Mouse (Mus musculus) right cerebral cortex, postnatal 4 days (tissue): Measurements from ENCODE around the gene Slc35e3.
A peak's percentile ranks its signal among the peaks of the same experiment; 100 is the strongest.
"Not testable (repeated sequence)": the region's sequence is repeated elsewhere in the genome, so short reads cannot be mapped to it uniquely, and the experiment has no call there.

Experiments
- DNase-seq: peaks from one replicate; pipeline ENCODE4 v3.0.0-alpha.2; 2022

The Slc35e3 gene

GRCm38 (mm10) chr10:117731244-117732101 is 14.7 kb downstream of the Slc35e3 start:
- no peak for DNase-seq

DNA sequence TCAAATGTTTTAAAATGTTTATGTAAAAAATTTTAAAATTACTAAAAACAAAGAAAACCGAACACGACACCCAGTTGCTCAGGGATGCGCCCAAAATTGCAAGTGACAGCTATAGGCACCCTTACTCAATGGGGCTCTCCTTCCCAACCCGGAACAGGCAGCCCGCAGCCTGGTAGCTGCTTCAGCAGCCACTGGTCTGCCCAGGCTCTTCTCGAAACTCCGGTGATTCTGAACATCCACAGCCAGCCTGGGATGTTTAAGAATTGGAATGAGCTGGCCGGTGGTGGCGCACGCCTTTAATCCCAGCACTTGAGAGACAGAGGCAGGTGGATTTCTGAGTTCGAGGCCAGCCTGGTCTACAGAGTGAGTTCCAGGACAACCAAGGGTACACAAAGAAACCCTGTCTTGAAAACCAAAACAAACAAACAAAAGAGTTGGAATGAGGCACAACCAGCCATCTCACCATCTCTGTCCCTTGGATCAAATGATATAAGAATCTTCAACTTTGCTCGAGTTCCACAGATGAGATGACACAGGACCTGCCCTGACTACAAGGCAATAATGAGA is 15.4 kb downstream of the Slc35e3 start:
- DNase-seq, result no peak

DNA sequence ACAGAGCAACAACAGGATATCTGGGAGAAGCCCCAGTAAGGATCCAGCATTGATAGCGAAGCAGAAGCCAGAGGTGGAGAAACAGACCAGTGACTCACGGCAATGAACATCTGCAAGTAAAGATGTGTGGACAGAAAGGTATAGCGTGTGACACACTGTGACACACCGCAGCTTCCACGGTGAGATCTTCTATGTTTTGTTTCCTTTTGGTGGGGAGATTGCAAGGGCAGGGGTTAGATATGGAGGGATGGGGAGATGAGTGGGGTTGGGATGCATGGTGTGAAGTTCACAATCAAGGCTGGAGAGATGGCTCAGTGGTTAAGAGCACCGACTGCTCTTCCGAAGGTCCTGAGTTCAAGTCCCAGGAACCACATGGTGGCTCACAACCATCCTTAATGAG is 16.0 kb downstream of the Slc35e3 start:
- no peak for DNase-seq

- no peak for DNase-seq
These were observed 16.9 kb downstream of the Slc35e3 start for GRCm38 (mm10) chr10:117729139-117729814.

DNA sequence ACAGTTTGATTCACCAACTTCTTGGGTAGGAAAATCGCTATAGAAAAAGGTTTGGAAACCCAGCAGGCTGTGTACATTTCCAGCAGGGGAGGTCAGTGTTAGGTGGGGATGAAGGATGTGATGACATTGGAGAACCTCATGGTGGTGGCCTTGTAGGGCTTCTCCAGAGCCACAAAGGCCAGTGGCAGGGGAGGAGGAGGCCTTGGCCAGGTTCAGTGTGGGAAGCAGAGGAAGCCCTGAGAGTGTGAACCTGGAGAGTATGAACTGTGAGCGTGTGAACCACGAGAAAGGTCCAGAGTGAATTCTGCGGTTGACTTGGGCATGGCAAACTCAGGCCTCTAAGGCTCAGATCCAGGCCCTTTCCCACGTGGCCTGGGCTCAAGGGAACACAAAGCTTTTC is 17.6 kb downstream of the Slc35e3 start:
- no peak for DNase-seq

- DNase-seq, result no peak
These were observed 18.6 kb downstream of the Slc35e3 start for GRCm38 (mm10) chr10:117727518-117728110.

DNA sequence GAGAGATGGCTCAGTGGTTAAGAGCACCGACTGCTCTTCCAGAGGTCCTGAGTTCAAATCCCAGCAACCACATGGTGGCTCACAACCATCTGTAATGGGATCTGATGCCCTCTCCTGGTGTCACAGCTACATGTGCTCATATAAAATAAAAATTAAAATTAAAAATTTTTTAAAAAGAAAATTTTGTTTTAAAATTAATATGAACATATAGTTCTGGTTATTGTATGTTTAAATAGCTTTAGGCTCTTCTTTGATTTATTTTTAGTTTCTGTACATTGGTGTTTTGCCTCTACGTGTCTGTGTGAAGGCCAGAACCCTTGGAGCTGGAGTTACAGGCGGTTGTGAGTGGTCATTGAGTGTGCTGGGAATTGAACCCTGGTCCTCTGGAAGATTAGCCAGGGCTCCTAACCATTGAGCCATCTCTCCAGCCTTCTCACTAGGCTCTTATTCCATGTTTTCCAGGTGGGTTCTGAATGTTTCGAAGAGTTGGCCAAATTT is 19.2 kb downstream of the Slc35e3 start:
- DNase-seq, result no peak

DNA sequence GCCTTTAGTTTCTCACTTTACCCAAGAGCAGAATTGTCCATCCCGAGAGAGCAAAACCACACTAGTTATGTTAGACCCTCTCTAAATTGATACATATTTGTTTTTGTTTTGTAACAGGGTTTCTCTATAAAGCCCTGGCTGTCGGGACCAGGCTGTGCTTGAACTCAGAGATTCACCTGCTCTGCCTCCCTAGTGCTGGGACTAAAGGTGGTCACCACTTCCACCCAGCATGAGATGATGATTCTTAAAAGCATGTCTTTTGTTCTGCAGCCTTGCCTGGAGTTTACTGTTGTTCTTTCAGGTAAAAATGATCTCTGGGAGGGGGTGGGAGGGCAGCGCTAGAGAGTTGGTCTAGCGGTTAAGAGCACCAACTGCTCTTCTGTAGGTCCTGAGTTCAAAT is 19.8 kb downstream of the Slc35e3 start:
- no peak for DNase-seq

DNA sequence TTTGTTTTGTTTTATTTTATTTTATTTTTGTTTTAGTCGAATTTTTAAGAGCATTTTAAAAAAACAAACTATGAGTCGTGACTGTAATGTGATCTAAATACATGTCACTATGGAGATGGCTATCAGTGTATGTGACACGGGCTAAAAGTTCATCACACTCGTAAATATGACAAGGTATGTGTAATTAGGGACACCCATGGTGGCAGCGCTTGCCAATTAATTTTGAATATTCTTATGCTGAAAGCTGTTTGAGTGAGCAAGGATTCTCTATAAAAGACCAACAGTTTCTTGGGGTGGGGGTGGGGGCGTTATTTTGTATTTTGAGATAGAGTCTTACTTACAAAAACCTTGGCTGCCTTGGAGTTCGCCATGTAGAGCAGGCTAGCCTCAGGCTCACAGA is 20.5 kb downstream of the Slc35e3 start:
- no peak for DNase-seq

GRCm38 (mm10) chr10:117724804-117725361 is 21.3 kb downstream of the Slc35e3 start:
- no peak for DNase-seq

- DNase-seq, result no peak
These were observed 21.9 kb downstream of the Slc35e3 start for GRCm38 (mm10) chr10:117724136-117724718.

- peak; percentile 50 for DNase-seq
These were observed 27.7 kb downstream of the Slc35e3 start for GRCm38 (mm10) chr10:117718161-117719119.

- DNase-seq, result no peak
These were observed 28.6 kb downstream of the Slc35e3 start for GRCm38 (mm10) chr10:117717583-117717982.

DNA sequence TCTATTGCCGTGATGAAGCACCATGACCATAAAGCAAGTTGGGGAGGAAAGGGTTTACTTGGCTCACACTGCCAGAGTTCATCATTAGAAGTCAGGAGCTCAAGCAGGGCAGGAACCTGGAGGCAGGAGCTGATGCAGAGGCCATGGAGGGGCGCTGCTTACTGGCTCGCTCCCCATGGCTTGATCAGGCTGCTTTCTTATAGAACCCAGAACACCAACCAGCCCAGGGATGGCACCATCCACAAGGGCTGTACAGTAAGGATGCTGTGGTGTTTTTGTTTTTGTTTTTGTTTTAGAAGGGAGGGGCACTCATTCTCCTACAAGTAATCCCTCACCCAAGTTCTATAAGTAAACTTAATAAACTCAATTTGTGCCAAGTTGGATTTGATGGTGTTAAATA is 29.5 kb downstream of the Slc35e3 start:
- DNase-seq, result no peak

GRCm38 (mm10) chr10:117715654-117716053 is 30.5 kb downstream of the Slc35e3 start:
- not testable (repeated sequence) for DNase-seq

DNA sequence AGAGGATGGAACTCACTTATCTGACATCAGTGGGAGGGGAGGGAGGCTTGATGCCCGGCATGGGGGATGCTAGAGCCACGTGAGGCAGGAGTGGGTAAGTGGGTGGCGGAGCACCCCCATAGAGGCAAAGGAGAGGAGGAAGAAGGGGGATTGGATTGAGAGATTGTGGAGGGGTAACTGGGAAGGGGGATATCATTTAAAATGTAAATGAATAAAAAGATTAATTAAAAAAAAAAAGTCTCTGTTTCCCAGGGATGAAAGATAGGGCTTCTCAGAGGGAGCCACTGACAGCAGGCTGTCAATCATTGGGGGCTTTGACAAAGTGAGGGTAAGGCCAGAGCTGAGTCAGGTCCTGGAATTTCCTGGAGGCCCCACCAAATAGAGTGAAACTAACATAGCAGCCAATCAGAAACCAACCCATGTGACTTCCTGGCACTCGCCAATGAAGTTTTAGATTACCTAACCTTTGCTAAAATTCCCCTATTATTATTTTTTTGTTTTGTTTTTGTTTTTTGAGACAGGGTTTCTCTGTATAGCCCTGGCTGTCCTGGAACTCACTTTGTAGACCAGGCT is 31.2 kb downstream of the Slc35e3 start:
- no peak for DNase-seq

DNA sequence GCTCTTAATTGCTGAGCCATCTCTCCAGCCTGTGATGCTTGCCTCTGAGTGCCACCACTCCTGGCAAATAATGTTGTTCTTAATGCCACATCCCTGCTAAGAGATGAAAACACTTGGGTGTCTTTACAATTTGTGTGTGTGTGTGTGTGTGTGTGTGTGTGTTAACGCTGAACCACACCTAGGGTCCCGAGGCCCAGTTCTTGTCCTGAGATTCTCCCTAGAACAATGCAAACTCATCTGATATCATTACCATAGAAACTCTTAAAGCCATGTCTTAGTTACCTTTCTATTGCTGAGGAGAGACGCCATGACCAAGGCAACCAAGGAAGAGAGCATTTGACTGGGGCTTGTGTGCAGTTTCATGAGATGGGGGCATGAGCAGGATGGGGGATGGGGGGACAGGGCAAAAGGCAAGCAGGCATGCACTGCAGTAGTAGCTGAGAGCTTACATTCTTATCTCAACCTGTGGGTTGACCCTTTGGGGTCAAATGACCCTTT is 32.1 kb downstream of the Slc35e3 start:
- DNase-seq, result no peak

DNA sequence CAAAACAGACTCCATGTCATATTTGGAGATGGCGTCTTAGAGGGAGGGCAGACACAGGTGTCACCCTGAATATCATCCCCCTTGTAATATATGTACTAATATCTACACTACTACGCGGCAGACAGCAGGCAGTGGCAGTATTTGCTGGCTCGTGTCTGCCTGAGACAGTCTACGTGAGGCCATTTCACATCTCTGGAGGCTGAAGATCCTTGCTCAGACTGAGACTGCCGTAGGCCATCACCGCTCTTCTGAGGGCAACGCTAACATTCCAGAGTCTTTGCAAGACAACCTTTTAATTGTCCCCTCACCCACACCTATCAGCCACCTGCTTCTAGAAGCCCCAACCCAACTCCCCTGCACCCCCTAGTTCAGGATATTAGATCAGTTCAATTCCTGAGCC is 32.7 kb downstream of the Slc35e3 start:
- no peak for DNase-seq

- no peak for DNase-seq
These were observed 33.3 kb downstream of the Slc35e3 start for GRCm38 (mm10) chr10:117712871-117713270.

DNA sequence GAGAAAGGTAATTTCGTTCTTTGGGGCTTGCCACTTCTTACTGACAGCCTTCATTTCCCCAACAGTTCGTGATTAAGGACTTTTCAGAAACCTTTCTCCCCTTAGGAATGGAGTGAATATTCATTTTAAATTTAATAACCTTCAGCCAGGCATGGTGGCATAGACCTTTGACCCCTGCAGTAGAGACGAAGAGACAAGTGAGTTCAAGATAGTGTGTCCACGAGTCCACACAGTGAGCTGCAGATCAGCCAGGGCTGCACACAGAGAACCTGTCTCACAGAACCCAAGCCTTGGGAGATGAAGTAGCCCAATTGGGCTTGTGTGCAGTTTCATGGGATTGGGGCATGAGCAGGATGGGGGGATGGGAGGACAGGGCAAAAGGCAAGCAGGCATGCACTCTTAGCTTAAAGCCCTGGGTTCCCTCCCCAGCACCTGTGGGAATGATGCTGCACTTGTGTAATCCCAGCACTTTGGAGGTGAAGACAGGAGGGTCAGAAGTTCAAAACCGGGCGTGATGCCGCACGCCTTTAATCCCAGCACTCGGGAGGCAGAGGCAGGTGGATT is 33.9 kb downstream of the Slc35e3 start:
- no peak for DNase-seq

DNA sequence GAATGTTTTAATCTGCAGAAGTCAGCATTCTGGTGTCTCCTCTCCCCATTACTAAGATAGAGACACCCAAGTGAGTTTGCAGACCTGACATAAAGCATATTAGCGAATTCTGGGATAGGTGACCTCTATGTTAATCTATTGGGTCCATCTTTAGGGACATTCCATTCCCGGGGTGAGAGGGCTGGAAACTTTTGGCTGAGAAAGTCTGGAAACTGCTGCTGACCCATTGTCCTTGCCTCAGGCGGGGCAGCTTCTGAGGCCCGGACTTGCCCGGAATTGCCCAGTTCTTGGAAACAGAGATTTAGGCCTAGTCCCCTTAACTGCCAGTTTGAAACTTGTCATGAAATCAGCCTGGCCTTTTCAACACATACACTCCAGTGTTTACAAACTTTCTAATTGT is 34.8 kb downstream of the Slc35e3 start:
- no peak for DNase-seq
